Mouse (Mus musculus) embryonic facial prominence, embryonic 15.5 days (tissue): Measurements from ENCODE around the gene Per3. TPM values are rescaled to one million over a fixed set of nuclear protein-coding genes. Genes with fewer than 3 reads are reported as not detected.
A peak's percentile ranks its signal among the peaks of the same experiment; 100 is the strongest.

ENCODE experiments used
- ATAC-seq: fragments of 200-750 bp; cut with Nextera tagmentation; 2 replicates; pipeline ENCODE4 v1.8.0; 2017; ENCODE audit warnings: low read depth, moderate TSS enrichment; ENCODE audit not compliant: insufficient number of reproducible peaks, low FRiP score, low TSS enrichment
- H3K27ac ChIP-seq: fragments of 300-500 bp; sonication (generic); replicated peaks from 2 replicates; pipeline ENCODE4 v1.5.1; 2015; ENCODE audit warnings: mild to moderate bottlenecking, inconsistent platforms
- H3K27me3 ChIP-seq: fragments of 300-500 bp; sonication (generic); 2 replicates; pipeline ENCODE4 v1.6.1; 2015; ENCODE audit warnings: inconsistent platforms
- H3K36me3 ChIP-seq: fragments of 300-500 bp; sonication (generic); 2 replicates; pipeline ENCODE4 v1.6.1; 2015; ENCODE audit warnings: mild to moderate bottlenecking, inconsistent platforms
- H3K4me1 ChIP-seq: fragments of 300-500 bp; sonication (generic); 2 replicates; pipeline ENCODE4 v1.6.1; 2015; ENCODE audit warnings: inconsistent platforms
- H3K4me2 ChIP-seq: fragments of 300-500 bp; sonication (generic); replicated peaks from 2 replicates; pipeline ENCODE4 v1.6.1; 2015; ENCODE audit warnings: mild to moderate bottlenecking, inconsistent platforms
- H3K4me3 ChIP-seq: fragments of 300-500 bp; sonication (generic); replicated peaks from 2 replicates; pipeline ENCODE4 v1.5.1; 2015; ENCODE audit warnings: mild to moderate bottlenecking, inconsistent platforms
- H3K9ac ChIP-seq: fragments of 300-500 bp; sonication (generic); 2 replicates; pipeline ENCODE4 v1.6.1; 2015; ENCODE audit warnings: inconsistent platforms
- H3K9me3 ChIP-seq: fragments of 300-500 bp; sonication (generic); replicated peaks from 2 replicates; pipeline ENCODE4 v1.6.1; 2016; ENCODE audit warnings: inconsistent platforms
- WGBS: fragments of 180-500 bp; shearing (Covaris S2); methylation state at CpG from one replicate; pipeline ENCODE4 v1.1.7; 2015; 5-methylcytosine and 5-hydroxymethylcytosine counted together
- polyA plus RNA-seq: library from polyadenylated mRNA; unstranded; fragments of >200 nt; fragmentation: Nextera tagmentation; extraction: Ambion mirVana; gene quantifications from 2 replicates; pipeline ENCODE4 v1.2.1, GENCODE M21; 2015

Per3 gene
- polyA plus RNA-seq, 1 experiment from 2014 or later = 6.8 TPM

- H3K9me3 ChIP-seq = no peaks in the 10 kb centered on the region
- WGBS = 57% methylated on average over 13 of the region's 13 CpGs
- no peak overlapping the region for H3K27ac ChIP-seq
- H3K27me3 ChIP-seq = no peaks in the 10 kb centered on the region
- H3K9ac ChIP-seq = no peak overlapping the region
- no peaks in the 10 kb centered on the region for H3K36me3 ChIP-seq
- no peak overlapping the region for H3K4me2 ChIP-seq
- no peak overlapping the region for H3K4me3 ChIP-seq
- H3K4me1 ChIP-seq = peaks cover 4% of the 10 kb centered on the region; the same call in 1 of the 2 replicates
- ATAC-seq = 0 out of 2 replicates have a peak, but pooled peaks have one; percentile 41
Measured at GRCm38 (mm10) chr4:150956369-150957105, 87.9 kb downstream of the Per3 start.

Other genes starting within 250 kb of the Per3 start
- gene Errfi1, start 190.7 kb downstream of the Per3 start, polyA plus RNA-seq = 32.1 and 32.8 TPM in 2 replicates
- gene Park7, start 130.2 kb downstream of the Per3 start, polyA plus RNA-seq = 374 TPM in 2 replicates
- 1.0 and 1.3 TPM in 2 replicates for gene Tnfrsf9, start 130.1 kb downstream of the Per3 start, polyA plus RNA-seq
- gene Uts2, start 47.6 kb downstream of the Per3 start, polyA plus RNA-seq = not detected in 2 replicates
- 121 and 123 TPM in 2 replicates for gene Vamp3, start 13.3 kb upstream of the Per3 start, polyA plus RNA-seq
- not detected in 2 replicates for gene Gm13090, start 44.9 kb upstream of the Per3 start, polyA plus RNA-seq